Mouse (Mus musculus): ENCODE measurements at regions not wholly inside any gene's neighbourhood (a gene's known extent, or its start where the extent isn't known, plus 50 kb on each side); places are given as distances from the start of the nearest gene placed in this dataset.
A peak's percentile ranks its signal among the peaks of the same experiment; 100 is the strongest.
"Not testable (repeated sequence)": the region's sequence is repeated elsewhere in the genome, so short reads cannot be mapped to it uniquely, and the experiment has no call there.

DNA sequence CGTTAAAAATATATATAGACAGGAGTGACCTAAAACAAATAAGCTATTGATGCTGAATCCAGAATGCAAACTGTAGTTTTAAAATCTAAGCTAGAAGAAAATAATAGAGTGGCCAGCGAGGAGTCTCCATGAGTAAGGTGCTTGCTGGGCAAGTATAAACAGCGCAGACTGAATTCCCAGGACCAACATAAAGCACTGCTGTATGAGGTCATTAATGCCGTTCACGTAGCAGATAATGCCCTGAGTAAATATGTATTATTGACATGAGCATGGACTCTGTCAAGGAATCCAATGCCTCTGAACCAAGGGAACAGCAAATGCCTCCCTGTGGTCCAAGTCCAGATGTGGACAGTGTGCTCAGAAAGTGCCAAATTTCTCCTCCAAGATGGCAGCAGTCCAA lies 876.4 kb upstream of the Gpc5 start:
- TF ChIP-seq CTCF (IDR thresholded peaks at IDR 0.05; ENCODE audit: borderline replicate concordance, extremely low read depth, insufficient read depth, insufficient read length) (no peak), POLR2A (IDR thresholded peaks at IDR 0.05; ENCODE audit: borderline replicate concordance, extremely low read depth, insufficient read depth, insufficient read length, poor library complexity, severe bottlenecking) (no peak)
- no peak for DNase-seq (ENCODE audit: low read depth)

DNA sequence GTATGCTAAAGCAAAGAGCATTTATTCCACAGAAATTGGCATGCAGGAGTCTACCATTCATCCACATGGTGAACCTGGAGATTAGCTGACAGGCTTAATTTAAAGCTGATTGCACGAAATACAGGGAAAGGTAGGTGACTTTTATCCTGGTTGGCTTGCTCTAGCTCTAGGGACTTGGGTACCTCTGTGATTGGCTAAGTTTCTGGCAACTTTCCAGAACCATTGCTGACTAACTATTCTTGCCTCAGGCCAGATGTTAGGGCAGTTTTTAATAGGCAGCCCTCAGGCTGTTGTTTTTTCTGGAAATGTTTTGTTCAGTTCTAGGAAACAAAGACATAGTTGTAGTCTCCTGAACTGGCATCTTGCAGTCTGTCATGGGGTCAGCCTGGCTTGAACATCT lies 871.1 kb upstream of the Gpc5 start:
- DNase-seq (ENCODE audit: low read depth), result peak; percentile 24
- TF ChIP-seq POLR2A (IDR thresholded peaks at IDR 0.05; ENCODE audit: borderline replicate concordance, extremely low read depth, insufficient read depth, insufficient read length, poor library complexity, severe bottlenecking) (no peak), CTCF (IDR thresholded peaks at IDR 0.05; ENCODE audit: borderline replicate concordance, extremely low read depth, insufficient read depth, insufficient read length) (no peak)

DNA sequence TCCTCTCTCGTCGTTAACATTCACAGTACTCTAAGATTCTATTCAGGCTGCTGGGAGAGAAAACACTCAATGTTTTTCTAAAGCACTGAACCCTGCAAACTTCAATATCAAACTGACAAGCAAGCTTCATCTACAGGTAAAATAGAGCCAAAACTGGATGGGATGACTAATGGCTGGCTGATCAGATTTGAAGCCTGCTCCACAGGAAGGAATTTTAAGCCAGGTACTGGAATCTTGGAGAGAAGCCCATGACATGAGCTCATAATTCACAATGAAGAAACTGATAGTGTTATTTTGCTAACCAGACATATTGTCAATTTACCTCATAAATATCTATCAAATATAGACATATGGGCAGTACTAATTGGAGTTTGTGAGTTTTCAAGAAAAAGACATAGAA lies 861.3 kb upstream of the Gpc5 start:
- no peak for TF ChIP-seq POLR2A (IDR thresholded peaks at IDR 0.05; ENCODE audit: borderline replicate concordance, extremely low read depth, insufficient read depth, insufficient read length, poor library complexity, severe bottlenecking)
- DNase-seq (ENCODE audit: low read depth), result no peak

DNA sequence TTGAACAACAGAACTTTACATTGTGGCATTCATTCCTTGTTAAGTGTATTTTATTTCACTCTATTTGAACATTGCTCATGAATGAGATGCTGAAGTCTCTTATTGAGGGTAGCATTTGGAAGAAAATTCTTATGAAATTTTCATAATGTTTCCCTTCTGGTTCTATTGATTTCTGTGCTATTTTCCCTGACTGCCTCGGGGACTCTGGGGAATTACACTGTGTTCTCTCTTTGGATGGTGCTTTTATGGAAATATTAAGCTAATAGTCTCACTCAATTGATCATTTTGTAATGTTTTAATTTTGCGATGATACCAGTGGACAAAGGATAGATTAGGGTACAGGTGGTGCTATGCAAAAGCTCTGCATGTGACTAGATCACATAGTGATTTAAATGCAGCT lies 837.0 kb upstream of the Gpc5 start:
- TF ChIP-seq POLR2A (IDR thresholded peaks at IDR 0.05; ENCODE audit: borderline replicate concordance, extremely low read depth, insufficient read depth, insufficient read length, poor library complexity, severe bottlenecking) (no peak), CTCF (IDR thresholded peaks at IDR 0.05; ENCODE audit: borderline replicate concordance, extremely low read depth, insufficient read depth, insufficient read length) (no peak)
- DNase-seq (ENCODE audit: low read depth), result peak; percentile 3

DNA sequence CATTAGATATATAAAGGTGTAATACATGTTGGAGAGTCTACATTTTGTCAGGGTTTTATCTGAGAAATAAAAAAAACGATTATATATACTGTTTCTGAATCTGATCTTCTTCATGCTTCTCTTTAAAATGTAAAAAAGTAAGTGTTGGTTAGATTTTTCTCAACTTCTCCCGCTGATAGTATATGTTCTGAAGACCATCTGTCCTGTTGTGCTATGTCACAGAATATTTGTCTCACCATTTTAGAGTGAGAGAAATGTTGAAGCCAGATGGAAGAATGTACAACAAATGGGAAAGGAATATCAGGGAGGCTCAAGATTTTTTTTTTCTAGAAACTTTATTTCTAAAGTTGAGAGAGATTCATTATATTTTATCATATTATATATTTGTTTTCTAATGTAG lies 830.4 kb upstream of the Gpc5 start:
- no peak for DNase-seq (ENCODE audit: low read depth)
- TF ChIP-seq CTCF (IDR thresholded peaks at IDR 0.05; ENCODE audit: borderline replicate concordance, extremely low read depth, insufficient read depth, insufficient read length), result no peak
- TF ChIP-seq POLR2A (IDR thresholded peaks at IDR 0.05; ENCODE audit: borderline replicate concordance, extremely low read depth, insufficient read depth, insufficient read length, poor library complexity, severe bottlenecking), result no peak

DNA sequence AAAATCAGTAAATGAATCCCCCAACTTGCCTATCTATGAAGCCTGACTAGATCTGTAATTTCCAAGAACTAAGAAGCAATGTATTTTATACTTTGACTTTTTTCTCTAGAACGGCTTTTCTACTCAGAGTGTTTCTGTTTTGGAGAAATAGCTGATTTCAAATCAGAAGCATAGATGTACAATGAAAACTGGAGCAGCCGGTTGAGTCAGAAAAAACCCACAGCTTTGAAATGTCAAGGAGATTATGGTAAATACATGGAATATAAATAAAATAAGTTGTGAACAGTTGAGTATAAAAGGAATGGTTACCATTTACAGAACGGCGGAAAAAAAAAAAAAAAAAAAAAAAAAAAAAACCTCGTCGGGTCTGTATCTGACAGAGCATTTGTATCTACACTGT lies 791.4 kb upstream of the Gpc5 start:
- no peak for DNase-seq (ENCODE audit: low read depth)
- TF ChIP-seq POLR2A (IDR thresholded peaks at IDR 0.05; ENCODE audit: borderline replicate concordance, extremely low read depth, insufficient read depth, insufficient read length, poor library complexity, severe bottlenecking), result no peak
- no peak for TF ChIP-seq CTCF (IDR thresholded peaks at IDR 0.05; ENCODE audit: borderline replicate concordance, extremely low read depth, insufficient read depth, insufficient read length)

DNA sequence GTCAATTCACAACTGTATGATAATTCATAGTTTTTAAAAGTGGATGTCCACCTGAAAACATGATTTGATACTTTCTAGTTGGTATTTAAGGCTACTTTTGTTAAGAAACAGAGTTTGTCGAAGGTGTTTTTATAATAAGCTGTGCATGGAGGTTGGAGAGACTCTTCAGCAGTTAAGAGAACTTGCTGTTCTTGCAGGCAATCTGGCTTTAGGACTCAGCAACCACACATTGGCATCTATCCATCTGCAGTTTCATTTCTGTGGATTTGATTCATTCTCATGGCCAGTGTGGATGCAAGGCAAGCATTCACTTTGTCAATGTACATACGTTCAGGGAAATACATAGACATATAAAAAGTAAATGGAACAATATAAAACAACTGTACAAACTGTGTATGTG lies 784.5 kb upstream of the Gpc5 start:
- no peak for TF ChIP-seq CTCF (IDR thresholded peaks at IDR 0.05; ENCODE audit: borderline replicate concordance, extremely low read depth, insufficient read depth, insufficient read length)
- no peak for TF ChIP-seq POLR2A (IDR thresholded peaks at IDR 0.05; ENCODE audit: borderline replicate concordance, extremely low read depth, insufficient read depth, insufficient read length, poor library complexity, severe bottlenecking)
- DNase-seq (ENCODE audit: low read depth), result no peak

DNA sequence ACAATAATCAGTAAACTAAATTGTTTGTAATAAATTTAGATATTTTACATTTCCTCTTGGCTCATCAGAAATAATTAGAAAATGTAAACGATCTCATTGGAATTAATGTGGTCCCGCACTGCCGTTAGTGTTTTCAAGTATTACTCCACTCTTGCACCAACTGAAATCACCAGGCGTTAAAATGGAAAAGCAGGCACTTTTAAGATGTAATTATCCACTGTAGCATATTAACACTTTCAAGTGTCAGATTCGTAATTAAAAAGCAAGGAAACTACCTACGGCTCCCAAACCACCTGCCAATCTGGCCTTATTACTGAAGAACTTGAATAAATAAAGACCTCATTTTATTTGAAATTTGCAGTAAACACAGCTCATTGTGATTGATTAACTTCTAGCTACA lies 759.4 kb upstream of the Gpc5 start:
- peak; percentile 61 for DNase-seq (ENCODE audit: low read depth)
- TF ChIP-seq POLR2A (IDR thresholded peaks at IDR 0.05; ENCODE audit: borderline replicate concordance, extremely low read depth, insufficient read depth, insufficient read length, poor library complexity, severe bottlenecking) (no peak), CTCF (IDR thresholded peaks at IDR 0.05; ENCODE audit: borderline replicate concordance, extremely low read depth, insufficient read depth, insufficient read length) (no peak)

DNA sequence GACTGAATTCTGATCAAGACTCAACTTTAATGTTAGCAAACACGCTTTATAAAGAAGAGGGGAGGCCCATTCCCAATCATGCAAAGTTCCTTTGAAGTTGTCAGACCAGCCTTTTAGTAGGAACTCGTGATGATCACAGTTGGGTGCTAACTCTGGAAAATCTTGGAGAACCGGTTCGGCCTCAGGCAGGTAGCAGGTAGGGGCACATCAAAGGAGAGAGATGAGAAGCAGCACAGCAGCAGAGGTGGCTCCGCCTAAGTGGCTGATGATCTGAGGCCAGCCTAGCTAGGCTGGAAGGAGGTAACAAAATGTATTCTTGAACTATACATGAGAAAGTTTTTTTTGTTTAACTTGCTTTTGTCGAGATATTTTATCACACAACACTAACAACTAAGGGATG lies 742.7 kb upstream of the Gpc5 start:
- no peak for TF ChIP-seq CTCF (IDR thresholded peaks at IDR 0.05; ENCODE audit: borderline replicate concordance, extremely low read depth, insufficient read depth, insufficient read length)
- TF ChIP-seq POLR2A (IDR thresholded peaks at IDR 0.05; ENCODE audit: borderline replicate concordance, extremely low read depth, insufficient read depth, insufficient read length, poor library complexity, severe bottlenecking), result no peak
- DNase-seq (ENCODE audit: low read depth), result no peak

DNA sequence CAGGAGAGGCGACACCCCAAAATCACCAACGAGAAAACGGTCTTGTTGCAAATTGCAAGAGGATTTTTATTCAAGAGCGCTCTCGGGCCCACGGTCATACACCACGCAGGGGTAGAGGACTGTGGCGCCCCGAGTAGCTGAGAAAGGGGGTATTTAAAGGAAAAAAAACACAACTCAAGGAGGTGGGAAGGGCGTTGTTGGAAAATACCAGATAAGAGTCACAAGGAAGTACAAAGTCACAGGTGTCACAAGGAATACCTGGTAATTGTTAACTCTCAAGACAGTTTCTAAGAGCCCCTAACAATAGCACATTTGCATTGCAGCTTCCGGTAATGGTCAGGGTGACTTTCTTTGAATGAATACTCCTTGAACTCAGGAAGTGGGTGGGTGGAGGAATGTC lies 742.2 kb upstream of the Gpc5 start:
- not testable (repeated sequence) for DNase-seq (ENCODE audit: low read depth)

DNA sequence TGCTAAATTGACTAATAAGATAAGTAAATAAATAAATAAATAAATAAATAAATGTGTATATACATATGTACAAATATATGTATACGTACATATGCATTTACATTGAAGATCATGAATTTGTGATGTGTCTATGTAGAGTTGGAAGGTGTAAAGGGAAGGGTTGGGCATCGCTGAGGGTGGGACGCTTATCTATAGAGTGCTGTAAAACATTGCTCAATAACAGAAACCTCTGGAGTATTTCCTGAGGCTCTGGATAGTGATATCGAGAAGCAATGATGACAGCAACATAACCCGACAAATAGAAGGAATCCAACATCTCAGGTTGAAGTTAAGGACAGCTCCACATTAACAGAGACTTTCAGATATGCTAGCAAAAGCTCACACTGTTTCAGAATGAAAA lies 739.7 kb upstream of the Gpc5 start:
- TF ChIP-seq CTCF (IDR thresholded peaks at IDR 0.05; ENCODE audit: borderline replicate concordance, extremely low read depth, insufficient read depth, insufficient read length), result no peak

DNA sequence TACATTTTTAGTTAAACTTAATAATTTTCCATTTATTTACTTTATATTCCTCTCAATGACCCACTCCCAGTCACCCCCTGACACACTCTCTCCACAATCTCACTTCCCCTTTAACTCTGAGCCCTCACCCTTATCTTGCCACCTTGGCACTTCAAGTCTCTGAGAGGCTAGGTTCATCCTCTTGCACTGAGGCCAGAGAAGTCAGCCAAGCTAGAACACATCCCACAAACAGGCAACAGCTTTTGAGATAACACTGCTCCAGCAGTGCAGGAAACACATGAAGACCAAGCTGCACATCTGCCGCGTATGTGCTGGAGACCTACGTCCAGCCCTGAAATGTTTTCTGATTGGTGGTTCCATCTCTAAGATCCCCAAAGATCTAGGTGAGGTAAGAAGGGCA lies 717.2 kb upstream of the Gpc5 start:
- no peak for TF ChIP-seq CTCF (IDR thresholded peaks at IDR 0.05; ENCODE audit: borderline replicate concordance, extremely low read depth, insufficient read depth, insufficient read length)
- TF ChIP-seq POLR2A (IDR thresholded peaks at IDR 0.05; ENCODE audit: borderline replicate concordance, extremely low read depth, insufficient read depth, insufficient read length, poor library complexity, severe bottlenecking), result no peak
- no peak for DNase-seq (ENCODE audit: low read depth)

More for the DNA sequence above, 739.7 kb upstream of the Gpc5 start:
- DNase-seq (ENCODE audit: low read depth), result no peak

DNA sequence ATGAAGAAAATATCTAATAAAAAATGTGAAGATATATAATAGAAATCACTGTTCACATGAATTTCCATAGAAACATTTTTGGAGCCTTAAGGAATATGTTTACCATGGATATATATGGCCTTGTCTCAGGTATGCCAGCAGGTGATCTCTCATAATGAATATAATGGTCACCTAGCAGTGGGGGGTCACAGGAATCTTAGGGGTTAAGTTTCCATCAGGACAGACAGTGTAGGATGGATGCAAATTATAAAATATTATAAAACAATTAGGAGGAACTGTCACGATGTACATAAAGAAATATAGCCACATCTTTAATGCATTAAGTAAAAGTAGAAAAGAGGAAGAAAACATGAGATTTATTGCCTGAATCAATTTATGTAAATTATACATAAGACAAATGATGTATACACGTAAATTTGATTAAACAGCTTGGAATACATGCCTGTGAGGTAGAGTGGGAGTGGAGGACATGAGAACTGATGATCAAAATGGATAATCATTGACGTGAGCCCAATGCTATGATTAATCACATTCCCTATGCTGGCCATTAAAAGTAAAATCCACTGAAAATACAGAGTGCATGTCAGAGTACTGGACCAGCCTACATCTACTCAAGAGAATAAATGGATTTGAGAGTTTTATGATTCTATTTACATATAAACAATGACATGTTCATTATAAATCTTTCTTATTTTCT lies 693.0 kb upstream of the Gpc5 start:
- no peak for TF ChIP-seq CTCF (IDR thresholded peaks at IDR 0.05; ENCODE audit: borderline replicate concordance, extremely low read depth, insufficient read depth, insufficient read length)
- no peak for TF ChIP-seq POLR2A (IDR thresholded peaks at IDR 0.05; ENCODE audit: borderline replicate concordance, extremely low read depth, insufficient read depth, insufficient read length, poor library complexity, severe bottlenecking)
- DNase-seq (ENCODE audit: low read depth), result no peak

Measured in brain, embryonic 14.5 days (tissue).